ENCODE assay signal across 19 mouse cellular contexts in genomic region chr4:105260893-105261769, GRCm38 (mm10).
DNase-seq lines count a peak whose midpoint lies in the region; ATAC-seq and TF ChIP-seq lines count a peak whose summit lies in the region.
"Had no signal": no experiment of that assay in that cellular context is flagged by ENCODE, and none has a peak within 500 bp of the region (broad histone marks: within the 10 kb centered on the region; RNA-seq: fewer than 3 reads in every experiment).

No protein-coding gene starts in this region.

- no peak for TF ChIP-seq RAD21 in MEL (IDR thresholded peaks at IDR 0.05; ENCODE audit: low read depth, low read length)

- H3K4me3 ChIP-seq in gastrocnemius, adult 2 months, result no peak overlapping the region
- peak overlapping the region; percentile 10 to 31 for H3K4me3 ChIP-seq in MEL (ENCODE audit: control insufficient read depth in 1 of 2, insufficient read depth in 1 of 2, low read depth in 2 of 2, low read length in 2 of 2)
- no peak overlapping the region for H3K4me3 ChIP-seq in intestine, embryonic 15.5 days (replicated peaks)
- no peak overlapping the region for H3K4me3 ChIP-seq in liver, embryonic 16.5 days (ENCODE audit: low read depth, low read length)
- H3K4me3 ChIP-seq: forebrain, embryonic 10.5 days; midbrain, embryonic 10.5 days had no signal

- TF ChIP-seq EP300 in MEL (IDR thresholded peaks at IDR 0.05; ENCODE audit: low read depth in 1 of 2, low read length in 2 of 2), result peak; percentile 94 to 97

- H3K4me2 ChIP-seq in intestine, embryonic 15.5 days (replicated peaks), result no peak overlapping the region
- no peak overlapping the region for H3K4me2 ChIP-seq in liver, embryonic 16.5 days (ENCODE audit: low read depth, low read length)

- no peak for DNase-seq in gastrocnemius, adult 2 months
- DNase-seq in gastrocnemius, adult 8-10 months (ENCODE audit: low spot score in 2 of 2), result no peak
- peak; percentile 86 for DNase-seq in MEL (ENCODE audit: low read depth, low spot score)
- no peak for DNase-seq in natural killer cell, adult 2 months (ENCODE audit: low spot score in 2 of 2)
- DNase-seq: adrenal gland, postnatal 36 days; B cell, adult 2 months; cerebellum, postnatal 10 days; heart, adult 11 months; heart, postnatal 10 days; kidney, postnatal 14 days; layer of hippocampus, adult 9-11 months; lung, postnatal 14 days; thymus, postnatal 25 days had no signal

- intact Hi-C loops in gastrocnemius, adult 2 months (cut with DNase I), result loop anchor here (5.0 kb wide), 1 partner anchor 34 kb away; no protein-coding TSS in a partner anchor

- ATAC-seq in intestine, embryonic 15.5 days, result peak; percentile 73
- ATAC-seq in liver, embryonic 16.5 days (ENCODE audit: low read depth), result peak; percentile 59
- ATAC-seq in inflammation-experienced regulatory T-cells, adult 6 months, result no peak
- ATAC-seq: hindbrain, postnatal 0 days had no signal

- H3K27ac ChIP-seq in gastrocnemius, adult 2 months, result 0 out of 2 replicates have a peak overlapping the region, but pooled peaks have one; percentile 16
- peak overlapping the region; percentile 91 for H3K27ac ChIP-seq in MEL (ENCODE audit: control insufficient read depth, low read depth, low read length)
- no peak overlapping the region for H3K27ac ChIP-seq in intestine, embryonic 15.5 days
- no peak overlapping the region for H3K27ac ChIP-seq in liver, embryonic 16.5 days (ENCODE audit: low read length)
- H3K27ac ChIP-seq: forebrain, embryonic 10.5 days; hindbrain, postnatal 0 days; midbrain, embryonic 10.5 days had no signal

- peaks cover 0 to 14% of the 10 kb centered on the region in 2 experiments; a peak in 2 of 4 replicates for H3K36me3 ChIP-seq in MEL (ENCODE audit: control insufficient read depth in 1 of 2, insufficient read depth in 2 of 2, low read length in 2 of 2)
- no peaks in the 10 kb centered on the region for H3K36me3 ChIP-seq in intestine, embryonic 15.5 days
- no peaks in the 10 kb centered on the region for H3K36me3 ChIP-seq in liver, embryonic 16.5 days (ENCODE audit: control insufficient read depth, insufficient read depth)
- H3K36me3 ChIP-seq: forebrain, embryonic 10.5 days; midbrain, embryonic 10.5 days had no signal

- peak overlapping the region; percentile 33 for H3K9ac ChIP-seq in MEL (ENCODE audit: control insufficient read depth, low read depth, low read length, poor library complexity, severe bottlenecking)
- H3K9ac ChIP-seq in intestine, embryonic 15.5 days, result no peak overlapping the region
- H3K9ac ChIP-seq in liver, embryonic 16.5 days (ENCODE audit: low read depth, low read length), result no peak overlapping the region

- no peaks in the 10 kb centered on the region for H3K79me2 ChIP-seq in MEL (ENCODE audit: control insufficient read depth, insufficient read depth, low read length, poor library complexity)

- 59% methylated on average over 9 of the region's 9 CpGs for WGBS in intestine, embryonic 15.5 days
- WGBS in liver, embryonic 16.5 days (ENCODE audit: insufficient replicate concordance), result 45% methylated on average over 9 of the region's 9 CpGs

- no peak for TF ChIP-seq CTCF in gastrocnemius, adult 2 months (IDR thresholded peaks at IDR 0.05)
- no peak for TF ChIP-seq CTCF in MEL (IDR thresholded peaks at IDR 0.05 in 2 of 3, conservative IDR thresholded peaks at IDR 0.05 in 1 of 3; ENCODE audit: control insufficient read depth in 1 of 3, insufficient read depth in 1 of 3, low read depth in 2 of 3, low read length in 3 of 3, poor library complexity in 1 of 3, severe bottlenecking in 1 of 3)

- peaks cover 3 to 20% of the 10 kb centered on the region in 2 experiments for H3K4me1 ChIP-seq in MEL (ENCODE audit: control insufficient read depth in 1 of 2, insufficient read depth in 2 of 2, low read length in 2 of 2)
- H3K4me1 ChIP-seq in intestine, embryonic 15.5 days (replicated peaks), result 0 out of 2 replicates have a peak, but pooled peaks cover 2% of the 10 kb centered on the region
- no peaks in the 10 kb centered on the region for H3K4me1 ChIP-seq in liver, embryonic 16.5 days (ENCODE audit: control insufficient read depth, low read depth, low read length)
- H3K4me1 ChIP-seq: midbrain, embryonic 10.5 days had no signal

- H3K27me3 ChIP-seq in MEL (ENCODE audit: control insufficient read depth in 1 of 2, insufficient read depth in 2 of 2, low read length in 2 of 2), result no peaks in the 10 kb centered on the region
- H3K27me3 ChIP-seq in intestine, embryonic 15.5 days (replicated peaks), result no peaks in the 10 kb centered on the region
- no peaks in the 10 kb centered on the region for H3K27me3 ChIP-seq in liver, embryonic 16.5 days (ENCODE audit: control insufficient read depth, insufficient read depth, low read depth, low read length)

- no peaks in the 10 kb centered on the region for H3K9me3 ChIP-seq in MEL (replicated peaks; ENCODE audit: insufficient read depth, low read length)
- H3K9me3 ChIP-seq in intestine, embryonic 15.5 days, result no peaks in the 10 kb centered on the region
- H3K9me3 ChIP-seq in liver, embryonic 16.5 days (replicated peaks; ENCODE audit: control insufficient read depth, low read length), result no peaks in the 10 kb centered on the region
- H3K9me3 ChIP-seq: forebrain, embryonic 10.5 days; midbrain, embryonic 10.5 days had no signal

- TF ChIP-seq POLR2A in MEL (IDR thresholded peaks at IDR 0.05; ENCODE audit: control insufficient read depth in 1 of 2, insufficient read depth in 1 of 2, low read depth in 1 of 2, low read length in 2 of 2, poor library complexity in 1 of 2), result no peak

TF ChIP-seq in MEL, 35 proteins besides CTCF, POLR2A, EP300 and RAD21:
- TF ChIP-seq GATA1 (IDR thresholded peaks at IDR 0.05; ENCODE audit: low read depth, low read length) (peak; percentile 95), POLR2AphosphoS5 (IDR thresholded peaks at IDR 0.05; ENCODE audit: borderline replicate concordance, low read depth, low read length) (no peak), JUND (IDR thresholded peaks at IDR 0.05; ENCODE audit: low read depth, low read length) (peak; percentile 49; the same call in 1 of the 2 replicates), TAL1 (IDR thresholded peaks at IDR 0.05; ENCODE audit: low read length) (peak; percentile 79), CHD1 (IDR thresholded peaks at IDR 0.05; ENCODE audit: low read depth, low read length) (no peak), SIN3A (IDR thresholded peaks at IDR 0.05; ENCODE audit: low read length) (peak; percentile 69), HCFC1 (IDR thresholded peaks at IDR 0.05; ENCODE audit: low read depth, low read length) (no peak), ETS1 (IDR thresholded peaks at IDR 0.05; ENCODE audit: low read depth, low read length) (peak; percentile 84), USF2 (IDR thresholded peaks at IDR 0.05; ENCODE audit: borderline replicate concordance in 1 of 2, insufficient read depth in 1 of 2, low read depth in 1 of 2, low read length in 2 of 2) (no peak), USF1 (IDR thresholded peaks at IDR 0.05; ENCODE audit: low read depth, low read length) (no peak), MEF2A (IDR thresholded peaks at IDR 0.05; ENCODE audit: extremely low read depth, insufficient replicate concordance, low read depth, low read length, poor library complexity, severe bottlenecking) (peak; percentile 73; the same call in 1 of the 2 replicates), MYC (IDR thresholded peaks at IDR 0.05; ENCODE audit: low read depth, low read length) (peak; percentile 56; the same call in 1 of the 2 replicates), MAZ (IDR thresholded peaks at IDR 0.05; ENCODE audit: low read depth, low read length) (no peak), ZC3H11A (IDR thresholded peaks at IDR 0.05; ENCODE audit: low read depth, low read length) (no peak), ZMIZ1 (IDR thresholded peaks at IDR 0.05; ENCODE audit: low read depth, low read length) (0 out of 2 replicates have a peak, but pooled peaks have one; percentile 16), MAFK (IDR thresholded peaks at IDR 0.05; ENCODE audit: borderline replicate concordance, low read depth, low read length) (peak; percentile 49; the same call in 1 of the 2 replicates), MXI1 (IDR thresholded peaks at IDR 0.05; ENCODE audit: low read depth, low read length) (peak; percentile 43; the same call in 1 of the 2 replicates), BHLHE40 (IDR thresholded peaks at IDR 0.05; ENCODE audit: borderline replicate concordance, low read depth, low read length) (peak; percentile 41; the same call in 1 of the 2 replicates), ZNF384 (IDR thresholded peaks at IDR 0.05; ENCODE audit: low read depth, low read length) (no peak), RCOR1 (IDR thresholded peaks at IDR 0.05; ENCODE audit: low read depth, low read length) (peak; percentile 58), TBP (IDR thresholded peaks at IDR 0.05; ENCODE audit: low read depth, low read length) (0 out of 2 replicates have a peak, but pooled peaks have one; percentile 11), NRF1 (IDR thresholded peaks at IDR 0.05; ENCODE audit: insufficient read depth, low read depth, low read length, poor library complexity, severe bottlenecking) (no peak), TCF12 (IDR thresholded peaks at IDR 0.05; ENCODE audit: low read depth, low read length) (peak; percentile 90), POLR2AphosphoS2 (IDR thresholded peaks at IDR 0.05; ENCODE audit: low read length) (no peak), SMC3 (IDR thresholded peaks at IDR 0.05; ENCODE audit: low read depth, low read length) (no peak)

Comparison
In these comparisons a context has a peak if more than half of its experiments do, and no peak if none do; other contexts are left out.
1. H3K27ac ChIP-seq: peak in gastrocnemius, adult 2 months (single experiment) and MEL (single experiment); none in intestine, embryonic 15.5 days (single experiment) and liver, embryonic 16.5 days (single experiment).
2. H3K4me3 ChIP-seq: peak in MEL (2 of 2); none in gastrocnemius, adult 2 months (single experiment), intestine, embryonic 15.5 days (single experiment) and liver, embryonic 16.5 days (single experiment).